Mouse (Mus musculus) hindbrain, embryonic 10.5 days (tissue): ENCODE measurements around the gene Dbndd1. TPM values are rescaled to one million over a fixed set of nuclear protein-coding genes. Genes with fewer than 3 reads are reported as not detected.

ENCODE experiments used
- DNase-seq: peaks from one replicate; pipeline ENCODE4 v3.0.0-alpha.2; 2017; ENCODE audit warnings: low spot score
- H3K27ac ChIP-seq: fragments of 300-500 bp; sonication (generic); 2 replicates; pipeline ENCODE4 v1.5.1; 2016; ENCODE audit warnings: mild to moderate bottlenecking, moderate library complexity
- H3K27me3 ChIP-seq: fragments of 300-500 bp; sonication (generic); 2 replicates; pipeline ENCODE4 v1.6.1; 2016; ENCODE audit warnings: mild to moderate bottlenecking; ENCODE audit not compliant: poor library complexity, insufficient read depth, severe bottlenecking
- H3K36me3 ChIP-seq: fragments of 300-500 bp; sonication (generic); 2 replicates; pipeline ENCODE4 v1.6.1; 2016; ENCODE audit warnings: mild to moderate bottlenecking, moderate library complexity
- H3K4me1 ChIP-seq: fragments of 300-500 bp; sonication (generic); replicated peaks from 2 replicates; pipeline ENCODE4 v1.6.1; 2016; ENCODE audit warnings: mild to moderate bottlenecking
- H3K4me3 ChIP-seq: fragments of 300-500 bp; sonication (generic); 2 replicates; pipeline ENCODE4 v1.5.1; 2016; ENCODE audit warnings: mild to moderate bottlenecking, moderate library complexity
- H3K9me3 ChIP-seq: fragments of 300-500 bp; sonication (generic); 2 replicates; pipeline ENCODE4 v1.6.1; 2016; ENCODE audit warnings: mild to moderate bottlenecking, moderate library complexity
- WGBS: fragments of 180-500 bp; shearing (Covaris S2); methylation state at CpG from one replicate; pipeline ENCODE4 v1.1.7; 2016; 5-methylcytosine and 5-hydroxymethylcytosine counted together
- polyA plus RNA-seq: library from polyadenylated mRNA; unstranded; fragments of >200 nt; fragmentation: Nextera tagmentation; extraction: Ambion mirVana; gene quantifications from 2 replicates; pipeline ENCODE4 v1.2.1, GENCODE M21; 2016

The Dbndd1 gene
- polyA plus RNA-seq, 1 experiment from 2014 or later: 38.1 TPM

GRCm38 (mm10) chr8:123510819-123511218 lies 4.4 kb downstream of the Dbndd1 start:
- H3K36me3 ChIP-seq: peaks cover 54% of the 10 kb centered on the region
- no peak for DNase-seq
- no peak overlapping the region for H3K27ac ChIP-seq
- WGBS: 76% methylated on average over 5 of the region's 5 CpGs
- H3K4me3 ChIP-seq: no peak overlapping the region
- peaks cover 26% of the 10 kb centered on the region for H3K4me1 ChIP-seq
- H3K9me3 ChIP-seq: no peaks in the 10 kb centered on the region
- H3K27me3 ChIP-seq: peaks cover 36% of the 10 kb centered on the region

GRCm38 (mm10) chr8:123507153-123507552 lies 8.1 kb downstream of the Dbndd1 start:
- WGBS: 97% methylated on average over 5 of the region's 5 CpGs
- peaks cover 90% of the 10 kb centered on the region for H3K36me3 ChIP-seq
- no peak overlapping the region for H3K4me3 ChIP-seq
- H3K27me3 ChIP-seq: peaks cover under 1% of the 10 kb centered on the region; the same call in 1 of the 2 replicates
- no peaks in the 10 kb centered on the region for H3K4me1 ChIP-seq
- no peak for DNase-seq
- no peak overlapping the region for H3K27ac ChIP-seq
- peaks cover 8% of the 10 kb centered on the region; the same call in 1 of the 2 replicates for H3K9me3 ChIP-seq

DNA sequence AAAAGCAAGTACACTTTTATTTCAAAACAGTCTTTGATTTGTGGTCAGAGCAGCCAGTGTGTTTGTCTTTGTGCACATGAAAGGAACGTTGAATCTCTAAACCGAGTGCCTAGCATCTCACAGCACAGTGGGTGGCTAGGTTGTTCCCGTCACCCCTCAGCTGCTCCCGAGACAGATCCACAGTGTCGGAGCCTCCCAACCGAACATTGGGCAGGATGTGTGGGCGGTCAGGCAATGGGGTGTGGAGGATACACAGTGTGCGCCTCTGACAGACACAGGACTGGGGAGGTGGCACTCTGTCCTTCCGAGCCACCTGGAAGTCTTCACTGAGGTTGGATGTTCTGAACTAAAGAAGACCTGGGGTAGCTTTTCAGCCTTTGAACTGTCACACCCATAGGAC lies 9.6 kb downstream of the Dbndd1 start:
- no peak for DNase-seq
- 86% methylated on average over 9 of the region's 9 CpGs for WGBS
- peaks cover 100% of the 10 kb centered on the region for H3K36me3 ChIP-seq

DNA sequence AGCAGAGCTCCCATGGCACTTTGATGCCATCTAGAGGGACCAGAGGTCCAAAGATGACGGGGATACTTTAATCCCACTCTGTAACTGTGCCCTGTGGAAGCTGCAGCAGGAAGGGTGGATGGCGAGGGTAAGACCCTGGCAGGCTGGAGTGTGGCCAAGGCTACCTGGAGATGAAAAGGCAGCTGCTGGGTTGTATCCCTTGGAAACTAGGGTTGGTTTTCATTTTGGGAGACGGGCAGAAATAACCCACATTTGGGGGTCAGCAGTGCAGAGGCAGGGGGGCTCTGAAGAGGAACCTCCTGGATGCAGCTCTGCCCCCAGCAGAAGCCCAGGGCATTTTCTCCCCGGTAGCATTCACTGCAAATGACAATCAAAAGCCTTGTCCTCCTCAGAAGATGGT lies 10.0 kb downstream of the Dbndd1 start:
- peaks cover 8% of the 10 kb centered on the region; the same call in 1 of the 2 replicates for H3K9me3 ChIP-seq
- DNase-seq: no peak
- H3K4me1 ChIP-seq: no peaks in the 10 kb centered on the region
- no peak overlapping the region for H3K4me3 ChIP-seq
- H3K27me3 ChIP-seq: no peaks in the 10 kb centered on the region
- H3K36me3 ChIP-seq: peaks cover 100% of the 10 kb centered on the region
- no peak overlapping the region for H3K27ac ChIP-seq
- 86% methylated on average over 4 of the region's 4 CpGs for WGBS

More for the DNA sequence above, 9.6 kb downstream of the Dbndd1 start:
- Histone ChIP-seq H3K9me3 (peaks cover 8% of the 10 kb centered on the region; the same call in 1 of the 2 replicates), H3K4me3 (no peak overlapping the region), H3K4me1 (no peaks in the 10 kb centered on the region), H3K27ac (no peak overlapping the region), H3K27me3 (no peaks in the 10 kb centered on the region)

DNA sequence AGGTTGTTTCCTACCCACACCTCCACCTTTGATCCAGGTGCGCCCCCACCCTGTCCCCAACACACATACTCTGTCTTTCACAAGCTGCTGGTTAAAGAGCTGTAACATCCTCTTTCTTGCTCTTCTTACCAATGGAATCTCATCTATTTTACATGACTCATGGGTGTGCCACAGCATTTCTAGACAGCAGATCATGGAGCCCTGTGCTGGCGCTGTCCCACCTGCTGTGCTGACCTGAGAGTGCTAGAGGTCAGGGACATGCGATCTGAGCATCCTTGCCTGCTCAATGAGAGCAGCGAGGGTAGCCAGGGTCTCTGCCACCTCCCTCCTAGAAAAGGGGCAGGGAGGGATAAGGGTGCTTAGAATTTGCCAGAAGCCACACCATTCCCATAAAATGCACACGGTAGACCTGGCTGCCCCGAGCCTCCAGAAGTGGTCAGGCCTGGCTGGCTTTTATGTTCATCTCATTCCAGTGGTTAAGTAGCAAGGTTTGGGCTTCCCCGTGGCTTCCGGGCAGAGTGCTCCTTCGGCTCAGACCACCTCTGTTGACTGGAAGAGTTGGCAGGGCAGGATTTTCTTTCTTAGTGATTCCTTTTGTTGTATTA lies 10.6 kb downstream of the Dbndd1 start:
- no peak for DNase-seq
- no peak overlapping the region for H3K27ac ChIP-seq
- no peak overlapping the region for H3K4me3 ChIP-seq
- no peaks in the 10 kb centered on the region for H3K4me1 ChIP-seq
- H3K27me3 ChIP-seq: no peaks in the 10 kb centered on the region
- peaks cover 100% of the 10 kb centered on the region for H3K36me3 ChIP-seq
- peaks cover 8% of the 10 kb centered on the region; the same call in 1 of the 2 replicates for H3K9me3 ChIP-seq
- 88% methylated on average over 9 of the region's 9 CpGs for WGBS

- H3K4me3 ChIP-seq: no peak overlapping the region
- H3K9me3 ChIP-seq: peaks cover 8% of the 10 kb centered on the region; the same call in 1 of the 2 replicates
- WGBS: 97% methylated on average over 6 of the region's 6 CpGs
- H3K27ac ChIP-seq: no peak overlapping the region
- H3K4me1 ChIP-seq: no peaks in the 10 kb centered on the region
- no peaks in the 10 kb centered on the region for H3K27me3 ChIP-seq
- peaks cover 100% of the 10 kb centered on the region for H3K36me3 ChIP-seq
- no peak for DNase-seq
These were observed 11.3 kb downstream of the Dbndd1 start for GRCm38 (mm10) chr8:123503801-123504467.

DNA sequence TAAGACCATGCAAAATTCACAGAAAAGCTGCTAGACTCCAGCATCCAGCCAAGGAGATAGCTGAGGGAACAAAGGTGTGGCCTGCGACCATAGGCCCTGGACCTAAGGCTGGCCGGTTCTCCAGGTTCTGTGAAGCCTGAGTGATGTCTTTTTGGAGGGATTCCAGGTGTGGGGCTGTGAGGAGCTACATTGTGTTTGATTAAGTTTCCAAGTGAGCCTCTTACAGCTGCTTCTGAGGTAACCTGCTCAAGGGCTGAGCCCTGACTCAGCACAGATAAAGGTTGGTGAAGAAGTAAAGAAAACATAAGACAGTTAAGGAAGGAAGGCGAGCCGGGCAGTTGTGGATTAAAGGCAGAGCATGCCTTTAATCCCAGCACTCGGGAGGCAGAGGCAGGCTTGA lies 13.1 kb downstream of the Dbndd1 start:
- H3K36me3 ChIP-seq: peaks cover 100% of the 10 kb centered on the region
- H3K4me3 ChIP-seq: no peak overlapping the region
- DNase-seq: no peak
- peaks cover 8% of the 10 kb centered on the region; the same call in 1 of the 2 replicates for H3K9me3 ChIP-seq
- WGBS: 96% methylated on average over 5 of the region's 5 CpGs
- no peak overlapping the region for H3K27ac ChIP-seq
- no peaks in the 10 kb centered on the region for H3K4me1 ChIP-seq
- H3K27me3 ChIP-seq: no peaks in the 10 kb centered on the region

- DNase-seq: no peak
- Histone ChIP-seq H3K27ac (no peak overlapping the region), H3K9me3 (peaks cover 8% of the 10 kb centered on the region; the same call in 1 of the 2 replicates), H3K36me3 (peaks cover 100% of the 10 kb centered on the region), H3K4me3 (no peak overlapping the region), H3K4me1 (no peaks in the 10 kb centered on the region), H3K27me3 (no peaks in the 10 kb centered on the region)
- WGBS: 94% methylated on average over 11 of the region's 11 CpGs
These were observed 15.7 kb downstream of the Dbndd1 start for GRCm38 (mm10) chr8:123499556-123499955.

GRCm38 (mm10) chr8:123498963-123499362 lies 16.3 kb downstream of the Dbndd1 start:
- Histone ChIP-seq H3K36me3 (peaks cover 100% of the 10 kb centered on the region), H3K4me3 (no peak overlapping the region), H3K27me3 (no peaks in the 10 kb centered on the region), H3K4me1 (no peaks in the 10 kb centered on the region), H3K9me3 (peaks cover 8% of the 10 kb centered on the region; the same call in 1 of the 2 replicates), H3K27ac (no peak overlapping the region)
- DNase-seq: no peak
- 94% methylated on average over 11 of the region's 11 CpGs for WGBS

- H3K36me3 ChIP-seq: peaks cover 100% of the 10 kb centered on the region
- DNase-seq: no peak
- no peaks in the 10 kb centered on the region for H3K27me3 ChIP-seq
- H3K4me3 ChIP-seq: no peak overlapping the region
- no peak overlapping the region for H3K27ac ChIP-seq
- WGBS: 90% methylated on average over 4 of the region's 4 CpGs
- H3K9me3 ChIP-seq: no peaks in the 10 kb centered on the region
- no peaks in the 10 kb centered on the region for H3K4me1 ChIP-seq
These were observed 17.6 kb downstream of the Dbndd1 start for GRCm38 (mm10) chr8:123497699-123498098.

DNA sequence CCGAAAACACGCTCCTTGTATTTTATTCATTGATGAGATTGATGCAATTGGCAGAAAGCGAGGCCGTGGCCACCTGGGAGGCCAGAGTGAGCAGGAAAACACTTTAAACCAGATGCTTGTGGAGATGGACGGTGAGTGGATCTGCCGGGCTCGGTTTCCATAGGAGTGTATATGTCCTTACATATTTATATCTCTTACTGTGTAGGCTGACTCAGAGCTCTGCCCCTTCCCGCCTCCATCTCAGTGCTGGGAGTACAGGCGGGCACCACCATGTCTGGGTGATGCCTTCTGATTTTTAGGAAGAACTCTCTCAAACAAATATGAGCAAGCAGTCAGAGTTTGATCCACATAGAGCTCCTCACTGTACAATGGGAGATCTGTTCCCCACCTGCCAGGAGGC lies 22.4 kb downstream of the Dbndd1 start:
- Histone ChIP-seq H3K36me3 (peaks cover 98% of the 10 kb centered on the region), H3K9me3 (no peaks in the 10 kb centered on the region), H3K27ac (no peak overlapping the region), H3K4me3 (no peak overlapping the region), H3K27me3 (no peaks in the 10 kb centered on the region), H3K4me1 (no peaks in the 10 kb centered on the region)
- WGBS: 96% methylated on average over 9 of the region's 9 CpGs
- DNase-seq: no peak

- 95% methylated on average over 15 of the region's 15 CpGs for WGBS
- Histone ChIP-seq H3K27ac (no peak overlapping the region), H3K4me3 (no peak overlapping the region), H3K36me3 (peaks cover 98% of the 10 kb centered on the region), H3K4me1 (no peaks in the 10 kb centered on the region), H3K27me3 (no peaks in the 10 kb centered on the region), H3K9me3 (no peaks in the 10 kb centered on the region)
- DNase-seq: no peak
These were observed 23.8 kb downstream of the Dbndd1 start for GRCm38 (mm10) chr8:123491280-123492075.

DNA sequence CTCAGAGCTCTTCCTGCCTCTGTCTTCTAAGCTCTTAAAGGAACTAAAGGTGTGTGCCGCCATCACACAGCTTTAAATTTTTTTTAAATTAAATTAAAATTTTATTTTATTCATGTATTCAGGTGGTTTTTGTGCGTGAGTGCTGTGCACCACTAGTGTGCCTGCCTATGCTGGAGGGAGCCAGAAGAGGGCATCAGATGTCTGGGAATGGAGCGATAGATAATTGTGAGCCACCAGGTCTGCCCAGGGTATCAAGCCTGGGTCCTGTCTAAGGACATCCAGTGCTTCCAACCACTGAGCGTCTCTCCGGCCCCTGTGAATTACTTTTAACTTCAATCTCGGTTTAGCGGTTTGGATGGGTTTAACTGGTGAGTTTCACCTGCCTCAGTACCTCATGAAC lies 32.6 kb downstream of the Dbndd1 start:
- H3K4me3 ChIP-seq: no peak overlapping the region
- H3K36me3 ChIP-seq: peaks cover 73% of the 10 kb centered on the region
- DNase-seq: no peak
- H3K4me1 ChIP-seq: peaks cover 11% of the 10 kb centered on the region
- H3K27ac ChIP-seq: no peak overlapping the region
- 88% methylated on average over 7 of the region's 7 CpGs for WGBS
- H3K9me3 ChIP-seq: no peaks in the 10 kb centered on the region
- H3K27me3 ChIP-seq: no peaks in the 10 kb centered on the region
